Mouse (Mus musculus): ENCODE measurements around the gene Yaf2. TPM values are rescaled to one million over a fixed set of nuclear protein-coding genes. Genes with fewer than 3 reads are reported as not detected.
"Not testable (repeated sequence)": the region's sequence is repeated elsewhere in the genome, so short reads cannot be mapped to it uniquely, and the experiment has no call there.

The Yaf2 gene
- 61.5 and 85.8 TPM in 2 replicates for polyA plus RNA-seq (2015; fragmentation: Nextera tagmentation; extraction: Ambion mirVana)

- WGBS, result under 1% methylated on average over 62 of the region's 73 CpGs
- peak within 1 kb of the TSS; percentile 97 for H3K27ac ChIP-seq (ENCODE audit: low read length)
- H3K4me1 ChIP-seq (ENCODE audit: insufficient read depth, low read length), result peaks cover 7% of the 10 kb centered on the region
- no peaks in the 10 kb centered on the region for H3K27me3 ChIP-seq (ENCODE audit: insufficient read depth, low read length)
- peak within 1 kb of the TSS; percentile 92 for H3K4me3 ChIP-seq (ENCODE audit: low read length)
- peak; percentile 95 for ATAC-seq (ENCODE audit: low FRiP score, low TSS enrichment)
- H3K9me3 ChIP-seq (ENCODE audit: low read length), result no peaks in the 10 kb centered on the region
- H3K4me2 ChIP-seq (replicated peaks; ENCODE audit: low read depth, low read length), result peak within 1 kb of the TSS; percentile 83
- H3K36me3 ChIP-seq (ENCODE audit: insufficient read depth, low read length), result peaks cover 5% of the 10 kb centered on the region; the same call in 1 of the 2 replicates
- peak within 1 kb of the TSS; percentile 95 for H3K9ac ChIP-seq (replicated peaks; ENCODE audit: low read length)
Observed at GRCm38 (mm10) chr15:93336925-93337761, at the start of gene Yaf2. TSS of gene Yaf2 (minus strand) at chr15:93336935.

- H3K36me3 ChIP-seq (ENCODE audit: insufficient read depth, low read length), result peaks cover 19% of the 10 kb centered on the region
- ATAC-seq (ENCODE audit: low FRiP score, low TSS enrichment), result no peak
- H3K4me2 ChIP-seq (replicated peaks; ENCODE audit: low read depth, low read length), result no peak overlapping the region
- H3K9me3 ChIP-seq (ENCODE audit: low read length), result no peaks in the 10 kb centered on the region
- no peaks in the 10 kb centered on the region for H3K27me3 ChIP-seq (ENCODE audit: insufficient read depth, low read length)
- H3K9ac ChIP-seq (replicated peaks; ENCODE audit: low read length), result no peak overlapping the region
- no peaks in the 10 kb centered on the region for H3K4me1 ChIP-seq (ENCODE audit: insufficient read depth, low read length)
- WGBS, result 54% methylated on average over 5 of the region's 5 CpGs
- no peak overlapping the region for H3K4me3 ChIP-seq (ENCODE audit: low read length)
- H3K27ac ChIP-seq (ENCODE audit: low read length), result no peak overlapping the region
Observed at GRCm38 (mm10) chr15:93381337-93381736, 44.6 kb upstream of the Yaf2 start.

- no peak overlapping the region for H3K4me3 ChIP-seq (ENCODE audit: low read length)
- no peaks in the 10 kb centered on the region for H3K27me3 ChIP-seq (ENCODE audit: insufficient read depth, low read length)
- peaks cover 5% of the 10 kb centered on the region; the same call in 1 of the 2 replicates for H3K36me3 ChIP-seq (ENCODE audit: insufficient read depth, low read length)
- H3K27ac ChIP-seq (ENCODE audit: low read length), result no peak overlapping the region
- no peak overlapping the region for H3K9ac ChIP-seq (replicated peaks; ENCODE audit: low read length)
- no peak overlapping the region for H3K4me2 ChIP-seq (replicated peaks; ENCODE audit: low read depth, low read length)
- no peaks in the 10 kb centered on the region for H3K4me1 ChIP-seq (ENCODE audit: insufficient read depth, low read length)
- ATAC-seq (ENCODE audit: low FRiP score, low TSS enrichment), result no peak
- H3K9me3 ChIP-seq (ENCODE audit: low read length), result no peaks in the 10 kb centered on the region
- 78% methylated on average over 3 of the region's 3 CpGs for WGBS
Observed at GRCm38 (mm10) chr15:93379177-93379576, 42.4 kb upstream of the Yaf2 start.

GRCm38 (mm10) chr15:93375696-93376095 is 39.0 kb upstream of the Yaf2 start:
- H3K4me3 ChIP-seq (ENCODE audit: low read length), result no peak overlapping the region
- H3K36me3 ChIP-seq (ENCODE audit: insufficient read depth, low read length), result no peaks in the 10 kb centered on the region
- H3K27me3 ChIP-seq (ENCODE audit: insufficient read depth, low read length), result no peaks in the 10 kb centered on the region
- 85% methylated on average over 5 of the region's 5 CpGs for WGBS
- H3K27ac ChIP-seq (ENCODE audit: low read length), result no peak overlapping the region
- no peaks in the 10 kb centered on the region for H3K4me1 ChIP-seq (ENCODE audit: insufficient read depth, low read length)
- no peak overlapping the region for H3K4me2 ChIP-seq (replicated peaks; ENCODE audit: low read depth, low read length)
- H3K9me3 ChIP-seq (ENCODE audit: low read length), result no peaks in the 10 kb centered on the region
- no peak overlapping the region for H3K9ac ChIP-seq (replicated peaks; ENCODE audit: low read length)
- ATAC-seq (ENCODE audit: low FRiP score, low TSS enrichment), result no peak

- H3K4me2 ChIP-seq (replicated peaks; ENCODE audit: low read depth, low read length); H3K36me3 ChIP-seq (ENCODE audit: insufficient read depth, low read length); H3K27ac ChIP-seq (ENCODE audit: low read length); H3K4me1 ChIP-seq (ENCODE audit: insufficient read depth, low read length); H3K4me3 ChIP-seq (ENCODE audit: low read length); H3K9ac ChIP-seq (replicated peaks; ENCODE audit: low read length); H3K9me3 ChIP-seq (ENCODE audit: low read length); ATAC-seq (ENCODE audit: low FRiP score, low TSS enrichment); H3K27me3 ChIP-seq (ENCODE audit: insufficient read depth, low read length): not testable (repeated sequence)
Observed at GRCm38 (mm10) chr15:93372525-93373119, 35.9 kb upstream of the Yaf2 start.

GRCm38 (mm10) chr15:93371838-93372237 is 35.1 kb upstream of the Yaf2 start:
- no peaks in the 10 kb centered on the region for H3K27me3 ChIP-seq (ENCODE audit: insufficient read depth, low read length)
- H3K36me3 ChIP-seq (ENCODE audit: insufficient read depth, low read length), result no peaks in the 10 kb centered on the region
- no peak overlapping the region for H3K4me2 ChIP-seq (replicated peaks; ENCODE audit: low read depth, low read length)
- H3K9ac ChIP-seq (replicated peaks; ENCODE audit: low read length), result no peak overlapping the region
- WGBS, result 89% methylated on average over 2 of the region's 2 CpGs
- H3K9me3 ChIP-seq (ENCODE audit: low read length), result no peaks in the 10 kb centered on the region
- H3K4me3 ChIP-seq (ENCODE audit: low read length), result no peak overlapping the region
- ATAC-seq (ENCODE audit: low FRiP score, low TSS enrichment), result no peak
- H3K4me1 ChIP-seq (ENCODE audit: insufficient read depth, low read length), result peaks cover 10% of the 10 kb centered on the region
- H3K27ac ChIP-seq (ENCODE audit: low read length), result no peak overlapping the region

- Histone ChIP-seq H3K4me2 (replicated peaks; ENCODE audit: low read depth, low read length) (peak overlapping the region; percentile 38), H3K4me1 (ENCODE audit: insufficient read depth, low read length) (peaks cover 10% of the 10 kb centered on the region), H3K36me3 (ENCODE audit: insufficient read depth, low read length) (no peaks in the 10 kb centered on the region), H3K4me3 (ENCODE audit: low read length) (no peak overlapping the region), H3K27me3 (ENCODE audit: insufficient read depth, low read length) (no peaks in the 10 kb centered on the region), H3K9me3 (ENCODE audit: low read length) (no peaks in the 10 kb centered on the region), H3K9ac (replicated peaks; ENCODE audit: low read length) (0 out of 2 replicates have a peak overlapping the region, but pooled peaks have one; percentile 22), H3K27ac (ENCODE audit: low read length) (no peak overlapping the region)
- ATAC-seq (ENCODE audit: low FRiP score, low TSS enrichment), result peak; percentile 89
- WGBS, result 12% methylated on average over 9 of the region's 9 CpGs
Observed at GRCm38 (mm10) chr15:93368558-93368957, 31.8 kb upstream of the Yaf2 start.

GRCm38 (mm10) chr15:93365561-93365960 is 28.8 kb upstream of the Yaf2 start:
- H3K36me3 ChIP-seq (ENCODE audit: insufficient read depth, low read length), result no peaks in the 10 kb centered on the region
- no peak overlapping the region for H3K27ac ChIP-seq (ENCODE audit: low read length)
- H3K9ac ChIP-seq (replicated peaks; ENCODE audit: low read length), result no peak overlapping the region
- H3K9me3 ChIP-seq (ENCODE audit: low read length), result no peaks in the 10 kb centered on the region
- peak; percentile 56 for ATAC-seq (ENCODE audit: low FRiP score, low TSS enrichment)
- H3K4me1 ChIP-seq (ENCODE audit: insufficient read depth, low read length), result peaks cover 10% of the 10 kb centered on the region
- WGBS, result 47% methylated on average over 6 of the region's 6 CpGs
- no peaks in the 10 kb centered on the region for H3K27me3 ChIP-seq (ENCODE audit: insufficient read depth, low read length)
- H3K4me3 ChIP-seq (ENCODE audit: low read length), result no peak overlapping the region
- H3K4me2 ChIP-seq (replicated peaks; ENCODE audit: low read depth, low read length), result no peak overlapping the region

- 91% methylated on average over 19 of the region's 19 CpGs for WGBS
- Histone ChIP-seq H3K9ac (replicated peaks; ENCODE audit: low read length) (no peak overlapping the region), H3K4me2 (replicated peaks; ENCODE audit: low read depth, low read length) (no peak overlapping the region)
Observed at GRCm38 (mm10) chr15:93358346-93359095, 21.8 kb upstream of the Yaf2 start.

More at GRCm38 (mm10) chr15:93358346-93359095, 21.8 kb upstream of the Yaf2 start:
- no peak overlapping the region for H3K27ac ChIP-seq (ENCODE audit: low read length)
- no peak for ATAC-seq (ENCODE audit: low FRiP score, low TSS enrichment)
- H3K36me3 ChIP-seq (ENCODE audit: insufficient read depth, low read length), result no peaks in the 10 kb centered on the region
- H3K4me1 ChIP-seq (ENCODE audit: insufficient read depth, low read length), result no peaks in the 10 kb centered on the region
- 0 out of 2 replicates have a peak, but pooled peaks cover 4% of the 10 kb centered on the region for H3K9me3 ChIP-seq (ENCODE audit: low read length)
- no peaks in the 10 kb centered on the region for H3K27me3 ChIP-seq (ENCODE audit: insufficient read depth, low read length)
- no peak overlapping the region for H3K4me3 ChIP-seq (ENCODE audit: low read length)
